Mouse (Mus musculus) frontal cortex, postnatal 14 days (tissue): ENCODE results near the gene Abcc9.
"Not testable (repeated sequence)": the region's sequence is repeated elsewhere in the genome, so short reads cannot be mapped to it uniquely, and the experiment has no call there.

Experiments used
- DNase-seq, 2 experiments: peaks; one replicate each; pipeline ENCODE4 v3.0.0; 2022; ENCODE audit warnings: low spot score in 2 of 2

The Abcc9 gene

GRCm38 (mm10) chr6:142703441-142703930 lies 1.4 kb upstream of the Abcc9 start:
- no peak for DNase-seq

- DNase-seq: no peak
Measured at GRCm38 (mm10) chr6:142701161-142701560, 954 bp downstream of the Abcc9 start.

GRCm38 (mm10) chr6:142700753-142701152 lies 1.4 kb downstream of the Abcc9 start:
- DNase-seq: no peak

DNA sequence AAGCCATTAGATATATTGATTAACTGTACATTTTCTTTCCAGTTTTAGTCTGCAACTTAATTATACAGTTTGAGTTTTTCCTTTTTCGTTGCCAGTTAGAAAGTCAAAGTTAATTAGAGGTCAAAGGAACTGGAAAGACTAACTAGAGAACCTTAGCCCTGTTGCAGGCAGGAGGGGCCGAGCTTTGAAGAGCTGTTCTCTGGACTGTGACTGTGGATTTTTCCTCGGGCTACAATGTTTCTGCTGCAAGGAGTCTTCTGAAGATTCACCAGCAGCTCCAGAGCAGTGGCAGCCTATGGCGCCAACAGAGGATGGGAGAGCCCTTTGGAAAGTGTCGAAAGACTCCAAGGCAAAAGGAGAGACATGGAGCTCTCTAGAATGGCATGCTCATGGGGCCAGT lies 10.0 kb downstream of the Abcc9 start:
- no peak for DNase-seq

- DNase-seq: no peak
Measured at GRCm38 (mm10) chr6:142689673-142690072, 12.4 kb downstream of the Abcc9 start.

GRCm38 (mm10) chr6:142682985-142683691 lies 19.0 kb downstream of the Abcc9 start:
- no peak for DNase-seq

DNA sequence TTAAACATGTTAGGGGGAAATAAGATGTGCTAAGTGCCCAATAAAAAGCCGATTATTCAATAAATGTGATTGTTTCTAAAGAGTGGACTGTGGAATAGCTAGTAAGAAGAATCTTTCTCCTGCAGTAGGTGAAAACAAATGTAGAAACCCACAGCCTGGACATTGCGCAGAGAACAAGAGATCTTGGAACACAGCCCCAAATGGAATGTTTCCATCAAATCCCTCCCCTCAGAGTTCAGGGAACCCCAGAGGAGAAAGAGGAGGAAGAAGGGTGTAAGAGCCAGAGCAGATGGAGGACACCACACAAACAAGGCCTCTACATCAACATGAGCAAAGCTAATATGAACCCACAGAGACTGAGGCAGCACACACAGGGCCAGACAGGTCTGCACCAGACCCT lies 32.1 kb downstream of the Abcc9 start:
- no peak for DNase-seq

DNA sequence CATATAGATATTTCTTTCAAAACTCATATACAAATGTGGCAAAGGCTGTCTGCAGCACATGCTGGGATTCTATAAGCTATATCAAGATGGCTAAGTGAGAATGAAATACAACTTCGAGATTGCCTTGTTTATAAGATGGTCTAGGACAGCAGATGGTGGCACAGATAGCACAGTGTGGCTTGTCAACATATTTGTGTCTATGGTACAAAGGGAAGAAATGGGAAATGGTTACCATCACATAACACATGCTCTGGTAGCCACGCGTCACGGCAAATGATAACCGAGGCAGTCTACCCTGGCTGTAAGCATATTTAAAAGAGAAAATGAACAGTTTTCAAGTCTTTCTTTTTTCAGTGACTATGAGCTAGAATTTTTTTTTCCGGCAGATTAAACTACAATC lies 32.8 kb downstream of the Abcc9 start:
- DNase-seq: no peak

DNA sequence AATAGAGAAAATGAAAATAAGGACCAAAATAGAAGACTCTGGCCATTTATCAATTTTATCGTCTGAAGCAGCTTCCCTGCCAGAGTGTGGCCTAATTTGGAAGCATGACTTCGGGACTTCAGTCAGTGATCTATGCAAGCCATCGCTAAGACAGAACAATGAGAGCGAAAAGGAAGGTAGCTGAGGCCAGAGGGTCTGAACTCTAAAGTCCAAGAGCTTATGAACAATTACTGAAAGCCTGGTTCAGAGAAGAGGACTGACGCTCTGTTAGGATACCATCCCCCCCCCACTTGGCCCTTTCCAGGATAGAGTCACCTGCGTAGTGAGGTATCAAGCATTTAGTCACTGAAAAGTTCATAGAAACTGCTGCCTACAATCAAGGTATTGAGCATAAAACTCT lies 33.3 kb downstream of the Abcc9 start:
- no peak for DNase-seq

DNA sequence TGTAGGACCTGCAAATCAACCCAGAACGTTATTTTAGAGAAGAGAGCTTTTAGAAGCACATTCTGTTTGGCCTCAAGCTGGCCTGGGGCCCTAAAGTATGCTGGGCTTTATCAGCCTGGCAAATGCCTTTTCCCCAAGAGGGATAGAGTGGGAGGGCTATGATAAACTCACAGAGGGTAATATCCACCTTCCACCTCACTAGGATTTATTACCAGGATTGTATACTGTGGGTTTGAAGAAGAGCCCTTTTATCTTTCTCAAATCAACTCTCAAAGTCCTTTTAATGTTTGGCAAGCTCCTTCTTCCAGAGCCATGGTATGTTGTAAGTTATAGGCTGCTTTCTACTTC lies 33.7 kb downstream of the Abcc9 start:
- DNase-seq: no peak

GRCm38 (mm10) chr6:142667701-142668418 lies 34.3 kb downstream of the Abcc9 start:
- no peak for DNase-seq

DNA sequence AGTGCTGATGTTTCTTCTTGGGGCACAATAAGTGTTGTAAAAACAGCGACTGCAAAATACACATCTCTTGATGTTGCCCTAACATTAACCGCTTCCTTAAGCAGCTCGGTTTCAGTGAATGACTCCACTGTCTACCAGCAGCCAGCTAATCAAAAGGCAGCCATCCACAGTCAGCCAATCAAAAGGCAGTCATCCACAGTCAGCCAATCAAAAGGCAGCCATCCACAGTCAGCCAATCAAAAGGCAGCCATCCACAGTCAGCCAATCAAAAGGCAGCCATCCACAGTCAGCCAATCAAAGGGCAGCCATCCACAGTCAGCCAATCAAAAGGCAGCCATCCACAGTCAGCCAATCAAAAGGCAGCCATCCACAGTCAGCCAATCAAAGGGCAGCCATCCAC lies 40.1 kb downstream of the Abcc9 start:
- not testable (repeated sequence) for DNase-seq

DNA sequence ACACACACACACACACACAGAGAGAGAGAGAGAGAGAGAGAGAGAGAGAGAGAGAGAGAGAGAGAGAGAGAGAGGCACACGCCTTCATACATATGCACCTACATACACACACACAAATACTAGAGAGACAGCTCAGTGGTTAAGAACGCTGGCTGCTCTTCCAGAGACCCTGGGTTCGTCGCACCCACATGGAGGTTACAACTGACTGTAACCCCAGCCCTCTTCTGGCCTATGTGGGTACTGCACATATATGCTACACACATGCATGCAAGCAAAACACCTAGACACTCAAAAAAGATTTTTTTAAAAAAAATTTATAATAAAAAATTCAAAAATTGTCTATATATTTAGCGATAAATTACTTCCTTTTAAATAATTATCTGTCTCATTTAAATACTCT lies 43.1 kb downstream of the Abcc9 start:
- no peak for DNase-seq

DNA sequence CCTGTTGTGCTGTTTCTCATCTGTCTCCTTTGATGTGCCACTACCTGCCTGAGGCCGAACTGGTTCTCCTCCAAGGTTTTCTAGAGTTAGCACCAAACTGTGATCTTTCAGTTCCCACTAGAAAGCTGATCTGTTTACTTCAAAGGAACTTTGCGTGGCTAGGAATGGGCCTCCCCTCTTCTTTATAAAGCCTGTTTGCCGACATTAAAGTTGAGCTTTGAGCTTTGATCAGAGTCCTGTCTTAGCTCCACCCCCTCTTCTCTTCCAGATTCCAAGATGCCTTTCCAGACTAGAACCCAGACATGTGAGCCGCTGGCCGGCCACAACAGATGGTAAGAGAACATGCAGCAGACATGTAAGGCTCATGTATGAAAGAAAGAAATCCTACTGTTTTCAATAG lies 47.6 kb downstream of the Abcc9 start:
- DNase-seq: no peak

GRCm38 (mm10) chr6:142652175-142652574 lies 49.9 kb downstream of the Abcc9 start:
- no peak for DNase-seq

DNA sequence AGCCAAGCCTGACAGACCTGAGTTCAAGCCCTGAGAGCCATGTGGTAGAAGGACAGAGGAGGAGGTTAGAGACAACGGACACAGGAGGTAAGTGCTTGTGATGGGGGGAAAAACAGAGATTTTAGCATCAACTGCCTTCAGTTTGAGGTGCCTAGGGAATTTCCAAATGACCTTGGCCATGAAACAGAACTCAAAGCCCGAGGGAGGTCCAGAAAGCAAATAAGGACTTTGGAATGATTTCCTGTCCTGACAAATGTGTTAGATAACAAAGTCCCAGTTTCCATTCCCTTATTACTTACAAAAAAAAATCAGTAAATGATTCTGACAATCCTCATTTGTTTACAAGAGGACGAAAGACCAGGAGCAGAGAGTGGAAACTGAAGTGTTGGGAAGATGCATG lies 52.8 kb downstream of the Abcc9 start:
- DNase-seq: no peak

- no peak for DNase-seq
Measured at GRCm38 (mm10) chr6:142645474-142645873, 56.6 kb downstream of the Abcc9 start.

DNA sequence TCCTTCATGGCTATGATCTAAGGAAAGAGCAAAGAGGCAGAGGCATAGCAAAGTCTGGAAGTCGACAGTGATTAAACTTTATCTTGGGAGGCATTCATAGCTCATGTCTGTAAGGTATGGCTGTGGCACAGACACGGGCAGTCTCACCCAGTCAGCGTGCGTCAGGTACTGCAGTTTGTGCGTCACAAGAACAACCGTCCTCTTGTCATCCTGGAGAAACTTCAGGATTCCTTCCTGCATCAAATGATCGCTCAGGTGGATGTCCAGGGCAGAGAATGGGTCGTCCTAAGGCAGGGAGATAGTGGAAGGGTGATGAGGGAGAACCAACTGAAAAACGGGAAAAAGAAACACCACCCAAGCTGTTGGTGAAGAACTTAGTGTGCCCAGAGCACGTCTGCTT lies 62.8 kb downstream of the Abcc9 start:
- no peak for DNase-seq

- DNase-seq: no peak
Measured at GRCm38 (mm10) chr6:142635654-142636053, 66.5 kb downstream of the Abcc9 start.

- no peak for DNase-seq
Measured at GRCm38 (mm10) chr6:142635185-142635583, 66.9 kb downstream of the Abcc9 start.

DNA sequence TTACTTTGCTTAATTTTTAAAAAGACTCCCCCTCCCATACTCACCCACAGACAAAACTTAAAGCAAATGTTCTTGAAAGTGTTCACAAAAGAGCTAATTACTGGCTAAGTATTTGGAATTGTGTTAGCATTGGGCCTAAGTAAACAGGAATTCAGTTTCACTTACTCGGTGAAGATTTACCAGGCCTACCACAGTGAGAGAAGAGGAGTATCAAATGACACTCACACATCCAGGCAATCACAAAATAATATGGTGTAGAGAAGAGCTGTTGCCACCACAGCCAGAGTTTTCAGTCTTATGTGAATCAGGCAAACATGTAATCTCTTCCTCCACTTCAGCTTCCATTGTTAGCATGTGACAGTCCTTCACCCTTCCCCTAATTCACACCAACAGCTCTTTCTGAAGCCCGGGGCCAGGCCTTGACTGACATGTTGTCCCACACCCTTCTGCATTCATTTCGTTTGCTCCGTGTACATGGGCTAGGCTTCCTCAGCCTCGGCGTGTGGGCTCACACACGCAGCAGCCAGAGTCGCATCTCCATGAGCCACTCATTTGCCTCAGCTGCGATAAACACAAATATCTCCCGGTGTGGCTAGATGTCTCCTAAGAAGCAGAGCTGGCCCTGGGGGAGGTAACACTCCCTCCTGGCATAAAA lies 67.5 kb downstream of the Abcc9 start:
- DNase-seq: no peak

DNA sequence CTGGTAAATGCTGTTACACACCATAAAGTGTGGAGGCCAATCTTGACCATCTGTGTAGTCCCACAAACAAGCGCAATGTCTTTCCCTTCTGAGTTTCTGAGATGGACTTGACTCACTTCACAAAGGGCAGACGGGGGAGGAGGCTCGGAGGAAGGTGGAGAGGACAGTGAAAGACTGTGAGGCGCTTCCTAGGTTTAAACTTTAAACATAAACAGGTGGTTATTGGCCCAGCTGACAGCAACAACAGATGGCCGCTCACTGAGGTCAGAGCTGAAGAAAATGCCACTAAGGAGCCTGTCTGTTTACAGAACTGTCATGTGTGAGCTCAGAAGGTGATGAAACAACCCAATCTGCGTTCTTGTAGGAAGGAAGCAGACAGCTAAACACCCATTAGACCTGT lies 78.8 kb downstream of the Abcc9 start:
- DNase-seq: no peak

- DNase-seq: no peak
Measured at GRCm38 (mm10) chr6:142616659-142617058, 85.5 kb downstream of the Abcc9 start.
